Mouse (Mus musculus) megakaryocyte, embryonic 14.5 days (primary cell): ENCODE measurements around the gene St5.

Experiments
- FLI1 ChIP-seq: IDR thresholded peaks from 2 replicates; pipeline ENCODE4 v1.6.1; 2012; ENCODE audit warnings: low read length, inconsistent platforms, mixed read lengths
- GATA1 ChIP-seq: IDR thresholded peaks from 3 replicates; pipeline ENCODE4 v1.6.1; 2012; ENCODE audit warnings: mixed read lengths, low read length, inconsistent platforms, borderline replicate concordance

DNA sequence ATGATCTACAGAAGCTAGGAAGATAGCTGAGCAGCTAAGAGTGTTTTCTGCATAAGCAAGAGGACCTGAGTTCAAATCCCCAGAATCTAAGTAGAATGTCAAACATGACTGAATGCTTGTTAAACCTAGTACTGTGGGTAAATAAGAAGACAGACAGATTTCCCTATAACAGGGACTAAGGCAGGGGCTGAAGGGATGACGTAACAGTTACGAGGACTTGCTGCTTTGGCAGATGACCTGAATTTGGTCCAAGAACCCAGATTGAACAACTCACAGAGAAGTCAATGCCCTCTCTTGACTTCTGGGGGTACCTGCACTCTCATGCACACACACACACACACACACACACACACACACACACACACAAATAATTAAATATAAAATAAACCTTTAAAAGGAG is 93.1 kb downstream of the St5 start:
- TF ChIP-seq GATA1 (no peak), FLI1 (no peak)
